Mouse (Mus musculus): ENCODE data around the gene Rabggtb. TPM values are rescaled to one million over a fixed set of nuclear protein-coding genes. Genes with fewer than 3 reads are reported as not detected.

Gene Rabggtb
- polyA plus RNA-seq (2012; rRNA removed): 60.8 and 74.4 TPM in 2 replicates

GRCm38 (mm10) chr3:153912546-153913509 lies at the start of gene Rabggtb:
Gene Rabggtb (minus strand): TSS chr3:153913009.
- peak; percentile 90 for DNase-seq (ENCODE audit: low spot score)

- DNase-seq (ENCODE audit: low spot score): no peak
Measured at GRCm38 (mm10) chr3:153961632-153962389, 49.0 kb upstream of the Rabggtb start.

DNA sequence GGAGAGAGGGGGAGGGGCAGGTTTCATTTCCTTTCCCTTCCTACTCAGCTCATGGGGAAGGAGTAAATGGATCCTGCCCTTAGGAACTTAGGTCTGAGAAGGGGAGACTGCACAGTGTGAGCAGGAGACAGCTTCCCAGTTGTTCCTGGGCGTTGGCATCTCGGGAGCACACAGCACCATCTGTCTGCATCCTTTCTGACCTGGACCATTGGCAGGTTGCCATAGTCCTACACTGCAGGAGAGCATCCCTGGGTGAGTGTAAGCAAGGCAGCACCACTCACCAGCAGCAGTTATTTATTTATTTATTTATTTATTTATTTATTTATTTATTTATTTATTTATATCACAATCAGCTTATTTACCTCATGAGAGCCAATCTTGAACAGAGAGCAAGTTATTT lies 48.1 kb upstream of the Rabggtb start:
- DNase-seq (ENCODE audit: low spot score): no peak

DNA sequence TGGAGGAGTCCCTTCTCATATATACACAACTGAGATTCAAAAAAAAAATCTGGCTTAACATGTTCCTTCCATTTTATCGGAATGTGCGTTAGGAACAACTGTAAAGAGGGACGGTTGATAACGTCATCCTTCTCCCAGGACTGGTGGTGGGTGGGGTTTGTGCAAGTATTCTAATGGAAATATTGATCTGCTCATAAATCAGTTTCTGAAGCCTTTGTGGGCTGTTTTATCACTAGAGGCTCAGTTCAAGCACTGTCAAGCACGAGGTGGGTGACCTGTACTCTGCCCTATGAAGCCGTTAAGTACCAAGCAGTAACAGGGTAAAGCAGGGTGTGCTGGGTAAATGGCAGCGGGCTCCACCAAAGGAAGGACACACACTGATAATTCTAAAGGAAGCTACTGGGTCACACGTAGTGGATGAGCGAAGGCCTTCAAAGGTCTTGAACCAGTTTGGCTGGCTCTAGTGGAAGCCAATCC lies 47.0 kb upstream of the Rabggtb start:
- no peak for DNase-seq (ENCODE audit: low spot score)

DNA sequence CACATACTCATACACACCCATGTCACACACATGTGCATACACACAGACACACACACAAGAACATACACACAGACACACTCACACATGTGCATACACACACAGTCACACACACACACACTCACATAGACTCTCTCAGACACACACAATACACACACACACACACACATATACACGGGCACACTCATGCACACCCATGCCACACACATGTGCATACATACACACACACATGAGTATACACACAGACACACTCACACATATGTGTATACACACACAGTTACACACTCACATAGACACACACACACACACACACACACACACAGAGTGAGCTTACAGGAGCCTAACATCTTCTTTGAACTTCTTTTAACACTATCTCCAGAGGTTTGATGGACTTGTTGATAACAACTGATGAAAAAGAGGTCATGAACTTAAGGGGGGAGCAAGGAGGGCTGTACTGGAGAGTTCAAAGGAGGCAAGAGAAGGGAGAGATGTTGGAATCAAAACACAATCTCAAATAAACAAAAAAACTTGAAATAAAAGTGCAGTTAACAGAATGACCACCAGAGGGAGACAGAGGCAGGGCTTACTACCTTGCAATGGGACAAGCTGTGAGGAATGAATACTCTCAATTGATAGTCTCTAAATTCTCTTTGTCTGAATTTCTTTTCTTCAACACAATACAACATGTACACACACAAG lies 46.4 kb upstream of the Rabggtb start:
- DNase-seq (ENCODE audit: low spot score): no peak

DNA sequence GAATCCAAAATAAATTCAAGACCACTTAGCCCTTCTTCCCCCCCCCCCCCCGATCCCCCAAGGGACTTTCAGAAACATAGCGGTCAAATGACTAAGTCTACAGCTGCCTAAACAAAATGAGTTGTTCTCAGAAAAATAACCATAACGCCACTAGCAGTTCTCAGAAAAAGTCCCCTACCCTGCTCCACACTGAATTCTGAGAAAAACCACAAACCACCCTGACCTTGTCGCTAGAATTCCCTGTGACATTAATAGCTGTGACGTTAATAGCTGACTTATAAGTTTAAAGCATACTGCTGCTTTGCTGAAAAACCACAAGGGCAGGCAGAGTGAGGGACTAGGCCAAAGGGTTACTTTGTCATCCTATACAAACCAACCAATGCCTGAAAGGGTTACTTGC lies 45.1 kb upstream of the Rabggtb start:
- no peak for DNase-seq (ENCODE audit: low spot score)

DNA sequence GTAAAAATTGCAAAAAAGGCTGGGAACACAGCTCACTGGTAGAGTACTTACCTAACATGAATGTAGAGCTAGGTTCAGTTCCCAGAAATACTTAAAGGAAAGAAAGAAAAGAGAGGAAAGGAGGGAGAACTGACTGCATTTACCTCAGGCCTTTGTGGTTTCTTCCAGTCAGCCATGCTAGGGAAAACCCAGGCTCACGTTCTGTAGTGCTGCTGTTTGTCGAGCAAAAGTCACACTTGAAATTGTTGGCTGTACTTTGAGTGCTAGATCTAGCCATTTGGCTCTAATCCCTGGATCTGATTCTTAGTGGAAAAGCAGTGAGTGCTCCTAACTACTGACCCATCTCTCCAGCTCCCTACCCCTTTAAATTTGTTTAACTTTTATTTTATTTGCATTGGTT lies 35.4 kb upstream of the Rabggtb start:
- no peak for DNase-seq (ENCODE audit: low spot score)

- DNase-seq (ENCODE audit: low spot score): no peak
Measured at GRCm38 (mm10) chr3:153947271-153947670, 34.5 kb upstream of the Rabggtb start.

DNA sequence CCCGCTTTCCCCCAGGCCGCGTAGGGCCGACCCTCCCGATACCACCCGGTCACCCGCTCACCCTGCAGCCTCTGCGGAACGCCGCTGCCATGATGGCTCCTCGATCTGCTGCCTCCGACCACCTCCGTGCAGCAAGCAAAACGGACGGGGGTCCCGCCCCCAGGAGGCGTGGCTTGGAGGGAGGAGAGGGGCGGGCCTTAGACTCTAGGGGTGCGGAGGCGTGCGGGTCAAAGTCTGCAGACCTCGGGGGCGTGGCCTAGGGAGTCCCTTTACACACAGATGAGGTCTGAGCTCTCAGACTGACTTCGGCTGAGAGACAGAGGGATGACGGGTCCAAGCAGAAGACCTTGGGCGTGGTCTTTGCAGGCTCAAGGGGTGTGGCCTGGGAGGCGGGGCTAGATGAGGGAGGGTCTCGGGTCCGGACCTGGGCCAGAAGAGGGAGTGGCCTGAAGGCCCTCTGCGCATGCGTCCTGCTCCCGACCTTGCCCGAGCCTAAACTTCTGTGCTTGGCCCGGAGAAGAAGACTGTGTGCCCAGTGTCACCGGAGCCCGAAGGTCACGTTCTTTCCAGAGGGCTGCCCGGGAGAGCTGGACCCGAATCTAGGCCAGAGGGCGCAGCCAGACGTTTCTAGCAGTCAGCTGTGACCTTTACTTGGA lies 31.7 kb upstream of the Rabggtb start, which contains the start of gene Acadm:
Acadm (minus strand) TSS at position 298 of the 656 bp plus-strand sequence.
- peak; percentile 94 for DNase-seq (ENCODE audit: low spot score)

- DNase-seq (ENCODE audit: low spot score): no peak
Measured at GRCm38 (mm10) chr3:153943901-153944334, 31.1 kb upstream of the Rabggtb start.

GRCm38 (mm10) chr3:153943003-153943640 lies 30.3 kb upstream of the Rabggtb start:
- no peak for DNase-seq (ENCODE audit: low spot score)

- no peak for DNase-seq (ENCODE audit: low spot score)
Measured at GRCm38 (mm10) chr3:153941613-153942012, 28.8 kb upstream of the Rabggtb start.

- no peak for DNase-seq (ENCODE audit: low spot score)
Measured at GRCm38 (mm10) chr3:153940486-153940885, 27.7 kb upstream of the Rabggtb start.

- no peak for DNase-seq (ENCODE audit: low spot score)
Measured at GRCm38 (mm10) chr3:153940021-153940420, 27.2 kb upstream of the Rabggtb start.

GRCm38 (mm10) chr3:153937116-153937810 lies 24.5 kb upstream of the Rabggtb start:
- no peak for DNase-seq (ENCODE audit: low spot score)

- DNase-seq (ENCODE audit: low spot score): no peak
Measured at GRCm38 (mm10) chr3:153935878-153936277, 23.1 kb upstream of the Rabggtb start.

DNA sequence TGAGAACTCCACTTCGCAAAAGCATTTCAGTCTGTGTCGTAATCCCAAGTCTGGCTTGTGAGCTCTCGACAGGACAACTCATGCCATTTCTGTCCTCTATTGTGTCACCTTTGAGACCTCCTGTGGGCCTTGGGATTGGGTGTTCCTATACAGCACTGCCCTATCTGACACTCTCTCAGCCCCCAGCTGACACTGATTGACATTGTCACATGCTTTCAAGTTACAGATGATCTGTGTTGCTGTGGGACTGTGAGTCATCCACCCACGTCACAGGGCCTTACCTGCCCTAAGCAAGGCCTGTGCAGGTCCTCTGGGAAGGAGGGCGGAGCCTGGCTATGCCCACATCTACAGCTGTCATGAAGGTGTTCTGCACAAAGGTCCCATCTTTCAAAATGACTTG lies 19.7 kb upstream of the Rabggtb start:
- no peak for DNase-seq (ENCODE audit: low spot score)

GRCm38 (mm10) chr3:153929526-153929925 lies 16.7 kb upstream of the Rabggtb start:
- DNase-seq (ENCODE audit: low spot score): no peak

GRCm38 (mm10) chr3:153926333-153926732 lies 13.5 kb upstream of the Rabggtb start:
- DNase-seq (ENCODE audit: low spot score): no peak

All from urinary bladder, adult 2 months (tissue).